Mouse (Mus musculus) B cell, adult 67 days (primary cell): ENCODE measurements around the gene Slc35c1. TPM values are rescaled to one million over a fixed set of nuclear protein-coding genes. Genes with fewer than 3 reads are reported as not detected.

ENCODE experiments used
- total RNA-seq, 2 experiments: library from RNA; stranded (reverse); gene quantifications; 4 replicates each; pipeline ENCODE4 v1.2.4; 2023

The Slc35c1 gene
- total RNA-seq = 10 to 100 TPM; 30.7 to 33.1 TPM

GRCm38 (mm10) chr2:92459921-92460707 is at the start of gene Slc35c1:
Gene Slc35c1, minus strand, starts transcription at chr2:92460538.

GRCm38 (mm10) chr2:92433578-92434374 is 26.6 kb downstream of the Slc35c1 start, which contains the start of gene Cry2:
Gene Cry2, minus strand, starts transcription at chr2:92434043.

Other genes starting within 250 kb of the Slc35c1 start
- 10 to 100 TPM; 30.8 to 38.2 TPM for gene Pex16, start 85.9 kb downstream of the Slc35c1 start, total RNA-seq
- under 1 TPM in 1 of 2 experiments, not detected in 1; 0.90 TPM for gene Large2, start 85.7 kb downstream of the Slc35c1 start, total RNA-seq
- 10 to 100 TPM in 1 of 2 experiments, 1 to 10 TPM in 1; 7.8 to 11.5 TPM for gene 1700029I15Rik, start 78.0 kb downstream of the Slc35c1 start, total RNA-seq
- gene Mapk8ip1, start 59.3 kb downstream of the Slc35c1 start, total RNA-seq = under 1 TPM; 0.33 to 0.38 TPM
- 10 to 100 TPM; 51.4 to 52.4 TPM for gene Cry2, start 26.5 kb downstream of the Slc35c1 start, total RNA-seq
- gene Chst1, start 139.2 kb upstream of the Slc35c1 start, total RNA-seq = under 1 TPM in 1 of 2 experiments, not detected in 1; 0.64 TPM